Mouse (Mus musculus): Measurements from ENCODE around the gene 1700001P01Rik. TPM values are rescaled to one million over a fixed set of nuclear protein-coding genes. Genes with fewer than 3 reads are reported as not detected.

Gene 1700001P01Rik
- polyA plus RNA-seq, 1 experiment from 2014 or later = not detected

- ATAC-seq (ENCODE audit: low read depth) = no peak
- Histone ChIP-seq H3K27ac (ENCODE audit: low read length) (no peak overlapping the region), H3K4me1 (ENCODE audit: control insufficient read depth, low read depth, low read length) (peaks cover 61% of the 10 kb centered on the region), H3K27me3 (ENCODE audit: control insufficient read depth, insufficient read depth, low read depth, low read length) (no peaks in the 10 kb centered on the region), H3K4me3 (ENCODE audit: low read depth, low read length) (no peak overlapping the region), H3K9ac (ENCODE audit: low read depth, low read length) (no peak overlapping the region), H3K9me3 (replicated peaks; ENCODE audit: control insufficient read depth, low read length) (no peaks in the 10 kb centered on the region), H3K4me2 (ENCODE audit: low read depth, low read length) (no peak overlapping the region), H3K36me3 (ENCODE audit: control insufficient read depth, insufficient read depth) (no peaks in the 10 kb centered on the region)
- 70% methylated on average over 3 of the region's 3 CpGs for WGBS (ENCODE audit: insufficient replicate concordance)
Observed at GRCm38 (mm10) chr11:97812491-97812921, 36.8 kb upstream of the 1700001P01Rik start.

GRCm38 (mm10) chr11:97811569-97812362, 36.0 kb upstream of the 1700001P01Rik start:
- no peak overlapping the region for H3K4me3 ChIP-seq (ENCODE audit: low read depth, low read length)
- H3K4me1 ChIP-seq (ENCODE audit: control insufficient read depth, low read depth, low read length) = peaks cover 54% of the 10 kb centered on the region
- no peaks in the 10 kb centered on the region for H3K9me3 ChIP-seq (replicated peaks; ENCODE audit: control insufficient read depth, low read length)
- no peak overlapping the region for H3K4me2 ChIP-seq (ENCODE audit: low read depth, low read length)
- ATAC-seq (ENCODE audit: low read depth) = peak; percentile 65
- peak overlapping the region; percentile 38; the same call in 1 of the 2 replicates for H3K27ac ChIP-seq (ENCODE audit: low read length)
- no peaks in the 10 kb centered on the region for H3K36me3 ChIP-seq (ENCODE audit: control insufficient read depth, insufficient read depth)
- H3K9ac ChIP-seq (ENCODE audit: low read depth, low read length) = no peak overlapping the region
- H3K27me3 ChIP-seq (ENCODE audit: control insufficient read depth, insufficient read depth, low read depth, low read length) = no peaks in the 10 kb centered on the region
- 61% methylated on average over 12 of the region's 13 CpGs for WGBS (ENCODE audit: insufficient replicate concordance)

GRCm38 (mm10) chr11:97810970-97811369, 35.3 kb upstream of the 1700001P01Rik start:
- ATAC-seq (ENCODE audit: low read depth) = no peak
- WGBS (ENCODE audit: insufficient replicate concordance) = 66% methylated on average over 3 of the region's 3 CpGs
- Histone ChIP-seq H3K9me3 (replicated peaks; ENCODE audit: control insufficient read depth, low read length) (no peaks in the 10 kb centered on the region), H3K9ac (ENCODE audit: low read depth, low read length) (no peak overlapping the region), H3K4me1 (ENCODE audit: control insufficient read depth, low read depth, low read length) (peaks cover 51% of the 10 kb centered on the region), H3K27ac (ENCODE audit: low read length) (no peak overlapping the region), H3K36me3 (ENCODE audit: control insufficient read depth, insufficient read depth) (no peaks in the 10 kb centered on the region), H3K27me3 (ENCODE audit: control insufficient read depth, insufficient read depth, low read depth, low read length) (no peaks in the 10 kb centered on the region), H3K4me3 (ENCODE audit: low read depth, low read length) (no peak overlapping the region), H3K4me2 (ENCODE audit: low read depth, low read length) (no peak overlapping the region)

GRCm38 (mm10) chr11:97810356-97810755, 34.6 kb upstream of the 1700001P01Rik start:
- H3K9ac ChIP-seq (ENCODE audit: low read depth, low read length) = no peak overlapping the region
- H3K4me3 ChIP-seq (ENCODE audit: low read depth, low read length) = no peak overlapping the region
- H3K9me3 ChIP-seq (replicated peaks; ENCODE audit: control insufficient read depth, low read length) = no peaks in the 10 kb centered on the region
- no peaks in the 10 kb centered on the region for H3K27me3 ChIP-seq (ENCODE audit: control insufficient read depth, insufficient read depth, low read depth, low read length)
- H3K27ac ChIP-seq (ENCODE audit: low read length) = no peak overlapping the region
- no peak overlapping the region for H3K4me2 ChIP-seq (ENCODE audit: low read depth, low read length)
- no peak for ATAC-seq (ENCODE audit: low read depth)
- WGBS (ENCODE audit: insufficient replicate concordance) = 31% methylated on average over 7 of the region's 7 CpGs
- peaks cover 51% of the 10 kb centered on the region for H3K4me1 ChIP-seq (ENCODE audit: control insufficient read depth, low read depth, low read length)
- H3K36me3 ChIP-seq (ENCODE audit: control insufficient read depth, insufficient read depth) = no peaks in the 10 kb centered on the region

GRCm38 (mm10) chr11:97809235-97810121, 33.8 kb upstream of the 1700001P01Rik start:
- no peak for ATAC-seq (ENCODE audit: low read depth)
- Histone ChIP-seq H3K27me3 (ENCODE audit: control insufficient read depth, insufficient read depth, low read depth, low read length) (no peaks in the 10 kb centered on the region), H3K9me3 (replicated peaks; ENCODE audit: control insufficient read depth, low read length) (no peaks in the 10 kb centered on the region), H3K4me1 (ENCODE audit: control insufficient read depth, low read depth, low read length) (peaks cover 57% of the 10 kb centered on the region), H3K36me3 (ENCODE audit: control insufficient read depth, insufficient read depth) (no peaks in the 10 kb centered on the region), H3K4me3 (ENCODE audit: low read depth, low read length) (no peak overlapping the region), H3K4me2 (ENCODE audit: low read depth, low read length) (no peak overlapping the region), H3K27ac (ENCODE audit: low read length) (peak overlapping the region; percentile 21; the same call in 1 of the 2 replicates), H3K9ac (ENCODE audit: low read depth, low read length) (no peak overlapping the region)
- WGBS (ENCODE audit: insufficient replicate concordance) = 49% methylated on average over 7 of the region's 7 CpGs

GRCm38 (mm10) chr11:97808621-97809234, 33.0 kb upstream of the 1700001P01Rik start:
- 0 out of 2 replicates have a peak overlapping the region, but pooled peaks have one; percentile 0 for H3K27ac ChIP-seq (ENCODE audit: low read length)
- no peaks in the 10 kb centered on the region for H3K36me3 ChIP-seq (ENCODE audit: control insufficient read depth, insufficient read depth)
- no peak overlapping the region for H3K4me3 ChIP-seq (ENCODE audit: low read depth, low read length)
- no peak overlapping the region for H3K4me2 ChIP-seq (ENCODE audit: low read depth, low read length)
- WGBS (ENCODE audit: insufficient replicate concordance) = 52% methylated on average over 5 of the region's 5 CpGs
- H3K4me1 ChIP-seq (ENCODE audit: control insufficient read depth, low read depth, low read length) = peaks cover 59% of the 10 kb centered on the region
- no peak overlapping the region for H3K9ac ChIP-seq (ENCODE audit: low read depth, low read length)
- no peaks in the 10 kb centered on the region for H3K27me3 ChIP-seq (ENCODE audit: control insufficient read depth, insufficient read depth, low read depth, low read length)
- H3K9me3 ChIP-seq (replicated peaks; ENCODE audit: control insufficient read depth, low read length) = no peaks in the 10 kb centered on the region
- ATAC-seq (ENCODE audit: low read depth) = peak; percentile 37

GRCm38 (mm10) chr11:97808093-97808492, 32.4 kb upstream of the 1700001P01Rik start:
- no peaks in the 10 kb centered on the region for H3K27me3 ChIP-seq (ENCODE audit: control insufficient read depth, insufficient read depth, low read depth, low read length)
- no peaks in the 10 kb centered on the region for H3K36me3 ChIP-seq (ENCODE audit: control insufficient read depth, insufficient read depth)
- H3K4me1 ChIP-seq (ENCODE audit: control insufficient read depth, low read depth, low read length) = peaks cover 54% of the 10 kb centered on the region
- WGBS (ENCODE audit: insufficient replicate concordance) = 46% methylated on average over 2 of the region's 2 CpGs
- ATAC-seq (ENCODE audit: low read depth) = no peak
- H3K27ac ChIP-seq (ENCODE audit: low read length) = 0 out of 2 replicates have a peak overlapping the region, but pooled peaks have one; percentile 1
- H3K4me3 ChIP-seq (ENCODE audit: low read depth, low read length) = no peak overlapping the region
- H3K9ac ChIP-seq (ENCODE audit: low read depth, low read length) = no peak overlapping the region
- no peaks in the 10 kb centered on the region for H3K9me3 ChIP-seq (replicated peaks; ENCODE audit: control insufficient read depth, low read length)
- H3K4me2 ChIP-seq (ENCODE audit: low read depth, low read length) = no peak overlapping the region

- Histone ChIP-seq H3K9me3 (replicated peaks; ENCODE audit: control insufficient read depth, low read length) (no peaks in the 10 kb centered on the region), H3K4me2 (ENCODE audit: low read depth, low read length) (no peak overlapping the region), H3K4me3 (ENCODE audit: low read depth, low read length) (no peak overlapping the region), H3K4me1 (ENCODE audit: control insufficient read depth, low read depth, low read length) (peaks cover 53% of the 10 kb centered on the region), H3K27me3 (ENCODE audit: control insufficient read depth, insufficient read depth, low read depth, low read length) (no peaks in the 10 kb centered on the region), H3K9ac (ENCODE audit: low read depth, low read length) (no peak overlapping the region), H3K36me3 (ENCODE audit: control insufficient read depth, insufficient read depth) (no peaks in the 10 kb centered on the region), H3K27ac (ENCODE audit: low read length) (0 out of 2 replicates have a peak overlapping the region, but pooled peaks have one; percentile 1)
- no peak for ATAC-seq (ENCODE audit: low read depth)
- WGBS (ENCODE audit: insufficient replicate concordance) = 33% methylated on average over 6 of the region's 6 CpGs
Observed at GRCm38 (mm10) chr11:97807626-97808025, 31.9 kb upstream of the 1700001P01Rik start.
